Mouse (Mus musculus) ES-Bruce4 (cell line): ENCODE measurements around the gene Ctsl.
A peak's percentile ranks its signal among the peaks of the same experiment; 100 is the strongest.

Experiments
- CTCF ChIP-seq: IDR thresholded peaks from one replicate; pipeline ENCODE4 v1.8.1; 2011; ENCODE audit warnings: low read depth, low read length
- POLR2A ChIP-seq: IDR thresholded peaks from one replicate; pipeline ENCODE4 v1.8.1; 2011; ENCODE audit warnings: low read length; ENCODE audit not compliant: insufficient read depth

- peak; percentile 24 for TF ChIP-seq CTCF
- TF ChIP-seq POLR2A: peak; percentile 13
These were observed 58.4 kb downstream of the Ctsl start, which contains the start of gene Aaed1 for GRCm38 (mm10) chr13:64312024-64312915.
